Mouse (Mus musculus) Muller cell, postnatal 12 days (primary cell): ENCODE results near the gene Tnik.

Experiments used
- DNase-seq: peaks from one replicate; pipeline ENCODE4 v3.0.0-alpha.2; 2015; ENCODE audit errors: inconsistent ontology term

Gene Tnik

DNA sequence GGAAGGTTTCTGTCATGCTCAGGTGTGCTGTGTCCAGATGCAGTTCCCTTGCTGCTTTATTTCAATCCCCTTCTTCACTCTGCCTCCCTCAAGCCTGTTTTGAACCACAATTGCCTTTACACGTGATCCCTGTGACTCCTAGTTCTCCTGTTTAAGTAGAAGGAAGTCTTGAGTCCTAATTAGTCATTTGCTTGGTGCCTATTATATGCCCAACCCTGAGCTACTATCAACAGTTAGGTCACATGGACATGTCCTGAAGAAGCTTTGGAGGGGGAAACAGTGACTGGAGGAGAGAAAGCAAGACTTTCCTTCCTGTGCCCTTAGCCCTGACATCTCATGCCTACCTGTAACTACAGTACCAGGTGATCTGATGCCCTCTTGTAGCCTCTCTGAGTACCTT is 210.4 kb downstream of the Tnik start:
- DNase-seq, result no peak

- DNase-seq, result no peak
These were observed 214.4 kb downstream of the Tnik start for GRCm38 (mm10) chr3:28477373-28477772.

GRCm38 (mm10) chr3:28485716-28486115 is 222.7 kb downstream of the Tnik start:
- DNase-seq, result no peak

- no peak for DNase-seq
These were observed 224.4 kb downstream of the Tnik start for GRCm38 (mm10) chr3:28487418-28487817.

DNA sequence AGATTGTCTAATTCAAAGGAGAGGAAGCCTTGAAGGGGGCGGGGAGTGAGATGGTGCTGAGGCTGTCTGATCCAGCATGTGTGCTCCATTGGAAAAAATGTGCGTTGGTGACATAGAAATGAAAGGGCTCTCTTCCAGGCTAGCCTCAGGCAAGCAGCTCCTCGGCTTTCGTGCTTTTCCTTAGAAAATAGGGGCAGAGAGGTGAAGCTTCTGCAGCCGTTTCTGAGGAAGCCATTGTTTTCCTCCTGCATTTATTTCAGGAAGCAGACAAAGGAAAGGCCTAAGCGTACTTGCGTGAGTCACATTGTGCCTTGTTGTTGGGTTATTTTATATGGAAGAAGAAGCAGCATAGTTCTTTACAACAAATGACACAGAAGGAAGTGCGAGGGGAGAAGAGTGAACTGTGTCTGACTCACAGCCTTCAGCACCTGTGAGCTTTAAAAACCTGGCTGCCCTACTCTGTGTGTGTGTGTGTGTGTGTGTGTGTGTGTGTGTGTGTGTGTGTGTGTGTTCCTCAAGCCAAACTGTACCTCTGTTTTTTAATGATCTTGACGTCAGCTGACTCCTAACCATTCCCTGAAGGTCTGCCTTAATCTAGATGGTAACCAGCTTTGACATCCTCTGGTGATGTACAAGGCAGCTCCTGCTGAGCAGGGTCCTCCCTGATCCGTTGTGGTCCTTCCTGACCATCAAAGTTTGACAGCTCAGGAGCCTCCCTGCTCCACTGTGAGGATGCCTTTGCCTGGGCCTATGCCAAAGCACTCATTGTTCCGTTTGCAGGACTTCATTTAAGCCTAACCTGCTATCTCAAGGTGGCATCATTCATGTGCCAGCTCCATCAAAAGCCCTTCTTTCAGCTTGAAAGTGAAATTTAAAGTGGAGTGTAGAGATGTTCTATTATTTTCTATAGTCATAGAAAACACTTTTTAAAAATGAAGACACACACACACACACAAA is 228.3 kb downstream of the Tnik start:
- peak; percentile 81 for DNase-seq

DNA sequence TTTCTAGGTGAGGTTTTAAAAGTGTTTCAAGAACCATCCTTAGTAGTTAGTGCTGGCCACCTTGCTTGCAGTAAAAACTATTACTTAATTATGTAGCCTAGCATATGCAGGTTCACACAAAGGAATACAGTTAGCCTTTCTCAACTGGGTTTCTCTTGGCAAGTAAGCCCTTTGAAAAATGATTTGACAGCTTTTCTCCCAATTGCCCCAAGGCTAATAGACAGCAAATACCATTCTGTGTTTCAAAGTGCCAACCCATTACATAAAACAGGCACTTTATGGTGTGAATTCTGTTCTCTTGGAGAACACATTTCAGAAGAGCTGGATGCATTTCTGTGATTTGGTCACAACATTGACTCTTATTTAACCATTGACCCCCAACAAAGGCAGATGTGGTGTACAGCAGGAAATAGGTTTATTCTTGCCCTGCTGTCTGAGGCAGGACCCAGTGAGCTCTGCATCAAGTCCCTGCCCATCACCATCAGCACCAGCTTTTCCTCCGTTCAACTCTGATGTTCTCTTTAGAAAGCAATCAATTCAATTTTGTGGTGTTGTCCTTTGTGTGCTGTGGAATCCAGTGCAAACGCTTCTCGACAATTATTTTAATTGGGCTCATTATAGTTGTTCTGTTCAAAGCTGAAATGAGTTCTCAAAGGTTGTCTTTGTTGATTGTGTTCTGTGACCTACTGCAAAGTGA is 233.9 kb downstream of the Tnik start:
- peak; percentile 89 for DNase-seq

DNA sequence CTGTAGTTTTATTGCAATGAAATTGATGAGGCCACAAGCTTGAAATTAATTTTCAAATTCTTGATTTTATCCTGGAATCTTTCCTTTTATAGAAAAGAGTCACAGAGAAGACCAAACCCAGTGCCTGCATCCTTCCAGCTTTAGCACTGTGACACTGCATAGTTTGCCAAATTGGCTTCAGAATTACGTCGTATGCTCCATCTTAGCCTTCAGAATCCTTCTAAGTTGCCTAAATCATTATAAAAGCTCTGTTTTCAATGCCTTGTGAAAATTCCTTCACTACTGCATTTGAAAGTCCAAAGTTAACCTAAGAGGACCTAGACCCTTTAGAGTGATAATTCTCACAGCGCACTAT is 234.5 kb downstream of the Tnik start:
- no peak for DNase-seq

DNA sequence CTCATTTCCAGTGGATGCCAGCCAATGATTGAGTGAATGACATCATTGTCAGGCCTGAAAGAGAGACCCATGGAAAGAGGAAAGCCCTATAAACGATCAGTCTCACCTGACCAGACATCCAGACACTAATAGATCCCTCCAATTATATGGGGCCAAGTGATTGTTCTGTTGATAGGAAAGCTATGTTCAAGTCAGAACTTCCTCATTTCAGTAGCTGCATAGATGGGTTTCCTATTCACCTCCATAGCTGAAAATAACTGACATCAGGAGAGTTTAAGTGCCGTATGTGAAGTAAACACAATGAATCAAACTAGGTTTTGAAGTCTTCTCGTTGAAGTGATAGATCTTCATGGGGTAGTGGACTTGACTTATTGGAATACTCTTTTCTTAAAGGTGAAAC is 239.7 kb downstream of the Tnik start:
- no peak for DNase-seq

DNA sequence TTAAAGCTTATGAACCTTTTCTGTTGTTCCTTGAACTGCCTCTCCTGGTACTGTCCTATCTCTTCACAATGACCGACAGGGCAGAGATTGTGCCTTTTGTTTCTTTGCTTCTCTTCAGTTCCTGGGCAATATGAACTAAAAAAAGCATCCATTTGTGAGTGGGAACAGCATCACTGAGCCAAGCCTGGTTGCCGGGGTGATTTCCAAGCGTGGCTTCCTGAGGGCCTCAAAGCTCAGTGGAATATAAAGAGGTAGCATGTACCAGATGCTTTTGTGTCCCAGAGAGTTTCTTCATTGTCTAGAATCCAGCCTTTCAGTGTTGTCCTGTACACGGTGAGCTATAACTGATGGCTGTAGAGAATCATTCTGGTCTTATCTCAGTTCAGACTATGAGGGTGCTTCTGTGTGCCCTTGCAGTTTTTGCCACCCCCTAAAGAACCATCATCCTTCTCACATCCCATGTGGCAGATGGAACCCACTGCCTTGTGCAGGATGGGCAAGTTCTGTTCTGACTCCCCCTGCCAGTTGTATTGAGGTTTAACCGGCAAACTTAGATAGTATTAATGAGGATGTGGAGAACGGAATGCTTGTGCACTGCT is 246.4 kb downstream of the Tnik start:
- DNase-seq, result no peak

GRCm38 (mm10) chr3:28523004-28523482 is 260.0 kb downstream of the Tnik start:
- DNase-seq, result peak; percentile 82

DNA sequence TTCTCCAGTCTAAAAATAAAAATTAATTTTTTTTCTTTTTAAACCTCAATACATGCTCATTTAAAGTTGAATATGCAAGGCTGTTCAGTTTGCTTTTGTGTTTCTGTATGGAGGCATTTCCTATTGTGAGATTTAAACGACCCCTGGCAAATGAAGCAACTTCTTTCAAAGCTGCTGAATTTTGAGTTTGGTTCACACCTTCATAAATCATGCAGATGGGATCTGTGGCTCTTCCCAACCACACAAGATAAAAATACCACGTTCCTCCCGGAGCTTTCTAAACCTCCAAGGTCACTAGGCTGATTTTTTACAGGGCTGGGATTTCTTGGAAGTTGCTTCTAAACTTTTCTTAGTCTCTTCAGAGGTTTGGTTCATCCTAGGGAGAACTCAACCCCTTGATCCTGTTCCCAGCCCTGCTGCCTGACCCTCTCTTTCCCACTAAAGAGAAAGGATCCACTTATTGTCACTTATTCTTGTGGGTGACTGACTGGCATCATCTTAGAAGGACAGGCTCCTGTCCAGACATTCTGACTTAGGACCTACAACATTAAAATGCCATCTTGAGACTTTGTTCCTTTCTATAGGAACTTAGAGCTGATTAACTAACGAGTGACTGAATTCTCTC is 260.6 kb downstream of the Tnik start:
- no peak for DNase-seq

DNA sequence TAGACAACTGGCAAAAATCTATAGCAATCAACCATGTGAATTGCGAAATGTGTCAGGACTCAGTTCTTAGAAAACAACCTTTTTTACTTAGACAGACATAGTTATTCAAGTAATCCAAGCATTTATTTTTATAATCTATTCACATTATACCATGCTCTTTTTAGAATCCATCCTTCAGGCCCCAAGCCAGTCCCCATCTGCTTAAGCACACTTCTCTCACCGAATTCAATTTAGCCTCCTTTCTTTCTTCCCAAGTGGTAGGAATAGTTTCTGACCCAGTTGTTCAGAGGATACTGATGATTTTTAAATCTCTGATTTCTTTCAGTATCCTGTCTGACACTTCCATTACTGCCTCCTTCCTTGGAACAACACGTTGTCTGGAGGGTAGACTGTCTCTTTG is 261.5 kb downstream of the Tnik start:
- DNase-seq, result no peak

DNA sequence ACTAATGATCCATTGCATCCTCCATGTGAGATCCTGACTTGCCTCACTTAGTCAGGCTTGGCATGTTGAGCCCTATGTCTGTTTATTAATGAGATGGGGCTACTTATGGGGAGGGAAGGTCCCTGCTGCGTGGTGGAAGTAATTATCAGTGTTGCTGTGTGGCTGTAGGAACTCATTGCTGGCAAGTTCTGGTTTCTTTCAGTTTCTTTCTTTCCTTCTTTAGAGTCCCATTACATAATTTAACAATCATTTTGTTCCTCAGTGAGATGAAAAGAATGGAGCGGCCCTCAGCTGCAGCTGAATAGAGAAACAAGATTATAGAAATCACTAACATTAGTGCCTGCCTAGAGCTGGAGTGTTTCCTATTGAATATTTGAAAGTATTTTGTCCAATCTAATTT is 263.7 kb downstream of the Tnik start:
- DNase-seq, result peak; percentile 69

GRCm38 (mm10) chr3:28527231-28527630 is 264.2 kb downstream of the Tnik start:
- DNase-seq, result no peak

DNA sequence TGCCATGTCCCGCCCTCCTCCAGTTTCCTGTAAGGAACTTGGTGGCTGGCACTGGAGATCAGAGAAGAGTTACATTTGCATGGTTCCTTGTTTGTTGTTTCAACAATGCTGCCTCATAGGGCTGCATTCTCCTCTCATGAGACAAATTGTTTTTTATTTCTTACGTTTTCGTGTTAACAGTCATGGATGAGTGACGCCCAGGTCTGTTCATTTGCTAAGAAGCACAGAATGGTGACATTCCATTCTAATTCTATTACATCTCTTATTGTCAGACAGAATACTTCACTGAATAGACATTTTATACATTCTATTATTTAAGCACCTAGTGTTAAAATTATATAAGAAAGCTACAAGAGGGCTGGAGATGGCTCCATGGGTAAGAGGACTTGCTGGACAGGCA is 266.5 kb downstream of the Tnik start:
- DNase-seq, result no peak

- DNase-seq, result no peak
These were observed 268.4 kb downstream of the Tnik start for GRCm38 (mm10) chr3:28531294-28531956.

DNA sequence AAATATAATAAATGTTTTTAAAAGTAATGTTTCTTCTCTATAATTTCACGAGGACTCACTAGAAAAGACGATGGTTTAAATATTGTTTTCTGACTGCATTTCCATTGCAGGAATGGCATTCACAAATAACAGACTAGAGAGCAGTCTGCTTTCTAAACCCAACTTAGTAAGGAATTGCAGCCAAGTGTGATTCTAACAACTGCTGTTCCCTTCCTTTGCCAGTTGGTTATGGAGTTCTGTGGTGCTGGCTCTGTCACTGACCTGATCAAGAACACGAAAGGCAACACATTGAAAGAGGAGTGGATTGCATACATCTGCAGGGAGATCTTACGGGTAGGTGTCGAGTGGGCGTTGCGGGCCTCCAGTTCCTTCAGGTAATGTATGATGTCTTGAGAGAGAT is 269.7 kb downstream of the Tnik start:
- no peak for DNase-seq

- DNase-seq, result no peak
These were observed 277.1 kb downstream of the Tnik start for GRCm38 (mm10) chr3:28540121-28540520.

- no peak for DNase-seq
These were observed 279.9 kb downstream of the Tnik start for GRCm38 (mm10) chr3:28542941-28543340.

GRCm38 (mm10) chr3:28543380-28543984 is 280.5 kb downstream of the Tnik start:
- peak; percentile 57 for DNase-seq

DNA sequence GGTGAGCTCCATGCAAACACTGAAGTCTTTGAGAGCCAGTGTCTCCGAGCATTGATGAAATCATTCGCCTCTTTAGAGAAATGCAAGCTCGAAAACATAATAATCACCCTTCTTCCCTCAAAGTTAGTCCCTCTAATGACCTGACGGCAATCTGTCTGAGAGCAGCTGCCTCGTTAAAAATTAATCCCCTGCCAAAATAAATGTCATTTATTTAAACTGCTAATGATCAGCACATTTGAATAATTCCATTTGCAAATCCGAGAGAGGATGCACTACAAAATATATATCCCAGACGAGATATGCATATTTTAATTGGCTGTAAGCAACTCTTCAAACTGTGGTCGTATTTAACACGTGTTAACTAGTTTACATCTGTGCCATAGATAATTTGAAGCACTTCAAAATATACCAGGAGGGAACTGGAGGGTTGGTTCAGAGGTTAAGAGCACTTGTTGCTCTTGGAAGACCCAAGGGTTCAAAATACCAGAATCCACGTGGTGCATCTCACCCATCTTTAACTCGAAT is 281.4 kb downstream of the Tnik start:
- DNase-seq, result no peak
